Mouse (Mus musculus) kidney, adult 2 months (tissue): ENCODE data around the gene Rpl3l.

Source experiments
- CTCF ChIP-seq: fragments of 200-500 bp; conservative IDR thresholded peaks from 2 replicates; pipeline ENCODE4 v1.5.1; 2011; ENCODE audit warnings: low read depth, mild to moderate bottlenecking, control low read depth, low read length, moderate library complexity, mixed read lengths; ENCODE audit not compliant: insufficient read depth, insufficient read length
- POLR2A ChIP-seq: fragments of 200-500 bp; IDR thresholded peaks from one replicate; pipeline ENCODE4 v1.6.1; 2011; ENCODE audit warnings: low read depth, low read length, control low read depth

DNA sequence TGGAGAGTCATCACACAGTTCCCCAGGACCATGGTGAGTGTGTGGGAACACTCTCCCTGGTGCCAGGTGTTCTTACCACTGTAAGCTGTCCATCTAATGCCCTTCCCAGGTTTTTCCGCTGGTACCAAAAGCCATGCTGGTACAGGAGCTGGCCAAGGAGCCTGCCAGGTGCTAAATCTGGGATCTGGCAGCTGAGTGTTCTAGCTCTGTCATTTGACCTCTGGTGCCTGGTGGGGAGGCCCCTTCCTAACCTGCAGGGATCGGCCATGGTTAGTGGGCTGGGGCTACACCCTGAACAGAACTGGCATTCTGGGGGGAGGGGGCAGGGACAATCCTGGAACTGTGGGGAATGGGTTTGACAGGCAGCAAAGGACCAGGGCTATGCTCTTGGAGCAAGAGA lies at the start of gene Rpl3l:
- TF ChIP-seq CTCF, result no peak
- no peak for TF ChIP-seq POLR2A
